Mouse (Mus musculus): ENCODE results near the gene Hbs1l. TPM values are rescaled to one million over a fixed set of nuclear protein-coding genes. Genes with fewer than 3 reads are reported as not detected.

Hbs1l gene
- polyA plus RNA-seq, 1 experiment from 2014 or later, result 88.3 TPM

DNA sequence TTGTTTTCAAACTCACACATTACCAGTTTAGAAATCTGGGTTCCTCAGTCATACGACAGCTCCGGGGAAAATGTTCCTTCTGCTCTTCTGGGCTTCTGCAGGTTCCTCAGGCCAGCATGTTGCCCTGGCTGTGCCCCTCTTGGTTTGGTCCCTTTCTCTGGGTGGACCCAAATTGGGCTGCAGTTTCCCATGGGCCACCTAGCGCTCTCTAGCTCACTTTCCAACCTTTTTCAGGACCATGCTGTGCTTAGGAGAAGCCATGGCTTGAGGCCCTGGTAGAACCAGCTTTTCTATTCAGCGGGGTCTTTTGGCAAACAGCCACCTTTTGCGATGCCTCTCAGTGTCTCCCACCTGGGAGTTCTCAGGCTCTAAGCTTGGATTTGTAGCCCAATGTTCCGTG is 76.5 kb downstream of the Hbs1l start:
- no peak for ATAC-seq (replicated peaks; ENCODE audit: low FRiP score, low TSS enrichment, low read depth)
- 90% methylated on average over 6 of the region's 6 CpGs for WGBS

DNA sequence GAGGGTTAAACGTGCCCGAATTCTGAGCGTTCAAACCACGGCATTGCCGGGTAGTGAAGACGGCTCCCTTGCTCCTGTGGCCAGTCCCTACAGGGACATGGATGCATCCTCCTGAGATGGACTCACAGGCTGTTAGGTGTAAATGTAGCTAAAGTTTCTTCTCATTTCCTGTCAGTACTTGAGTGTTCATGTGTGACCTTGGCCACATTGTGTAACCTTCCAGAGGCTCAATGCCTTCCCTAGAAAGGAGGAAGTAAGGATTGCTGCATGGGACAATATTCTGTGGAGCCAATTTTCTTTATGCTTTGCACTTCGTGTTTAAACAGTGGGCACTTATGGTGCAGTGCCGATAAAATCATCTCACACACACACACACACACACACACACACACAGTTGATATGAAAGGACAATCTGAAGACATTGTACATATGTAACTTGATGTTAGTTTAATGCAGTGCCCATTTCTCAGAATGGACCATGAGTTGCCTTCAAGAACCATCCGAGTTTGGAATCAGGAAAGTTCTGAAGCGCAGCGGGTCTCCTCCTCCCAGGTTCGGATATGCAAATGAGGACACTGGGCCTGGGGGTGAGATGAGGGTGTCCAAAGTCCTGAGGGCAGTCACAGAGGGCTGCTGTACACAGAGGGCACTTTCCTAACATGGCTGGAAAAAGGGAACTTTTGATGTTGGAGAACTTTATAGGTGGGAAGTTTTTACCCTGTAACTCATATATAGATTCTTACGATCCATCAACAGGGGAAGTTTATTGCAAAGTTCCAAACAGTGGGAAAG is 81.1 kb downstream of the Hbs1l start, which contains the start of gene Aldh8a1:
Aldh8a1 (plus strand) TSS at position 610 of the 792 bp plus-strand sequence.
- Histone ChIP-seq H3K27ac (ENCODE audit: low read depth) (no peak within 1 kb of the TSS), H3K27me3 (replicated peaks; ENCODE audit: control insufficient read depth, insufficient read depth, low read length) (no peaks in the 10 kb centered on the region), H3K9ac (ENCODE audit: low read length) (no peak within 1 kb of the TSS), H3K9me3 (ENCODE audit: control insufficient read depth, low read length) (no peaks in the 10 kb centered on the region), H3K36me3 (ENCODE audit: control insufficient read depth, insufficient read depth, low read length) (no peaks in the 10 kb centered on the region), H3K4me2 (ENCODE audit: low read length) (no peak within 1 kb of the TSS), H3K4me3 (ENCODE audit: low read depth, low read length) (no peak within 1 kb of the TSS), H3K4me1 (replicated peaks; ENCODE audit: control insufficient read depth, insufficient read depth, low read length) (no peaks in the 10 kb centered on the region)
- ATAC-seq (replicated peaks; ENCODE audit: low FRiP score, low TSS enrichment, low read depth) (no peak), DNase-seq (ENCODE audit: low spot score) (no peak)
- WGBS, result 84% methylated on average over 13 of the region's 13 CpGs

More for the DNA sequence above, 76.5 kb downstream of the Hbs1l start:
- Histone ChIP-seq H3K9ac (ENCODE audit: low read length) (no peak overlapping the region), H3K4me3 (ENCODE audit: low read depth, low read length) (no peak overlapping the region), H3K9me3 (ENCODE audit: control insufficient read depth, low read length) (no peaks in the 10 kb centered on the region), H3K36me3 (ENCODE audit: control insufficient read depth, insufficient read depth, low read length) (peaks cover 25% of the 10 kb centered on the region), H3K4me2 (ENCODE audit: low read length) (no peak overlapping the region), H3K4me1 (replicated peaks; ENCODE audit: control insufficient read depth, insufficient read depth, low read length) (no peaks in the 10 kb centered on the region), H3K27ac (ENCODE audit: low read depth) (no peak overlapping the region), H3K27me3 (replicated peaks; ENCODE audit: control insufficient read depth, insufficient read depth, low read length) (no peaks in the 10 kb centered on the region)
- DNase-seq (ENCODE audit: low spot score), result no peak

DNA sequence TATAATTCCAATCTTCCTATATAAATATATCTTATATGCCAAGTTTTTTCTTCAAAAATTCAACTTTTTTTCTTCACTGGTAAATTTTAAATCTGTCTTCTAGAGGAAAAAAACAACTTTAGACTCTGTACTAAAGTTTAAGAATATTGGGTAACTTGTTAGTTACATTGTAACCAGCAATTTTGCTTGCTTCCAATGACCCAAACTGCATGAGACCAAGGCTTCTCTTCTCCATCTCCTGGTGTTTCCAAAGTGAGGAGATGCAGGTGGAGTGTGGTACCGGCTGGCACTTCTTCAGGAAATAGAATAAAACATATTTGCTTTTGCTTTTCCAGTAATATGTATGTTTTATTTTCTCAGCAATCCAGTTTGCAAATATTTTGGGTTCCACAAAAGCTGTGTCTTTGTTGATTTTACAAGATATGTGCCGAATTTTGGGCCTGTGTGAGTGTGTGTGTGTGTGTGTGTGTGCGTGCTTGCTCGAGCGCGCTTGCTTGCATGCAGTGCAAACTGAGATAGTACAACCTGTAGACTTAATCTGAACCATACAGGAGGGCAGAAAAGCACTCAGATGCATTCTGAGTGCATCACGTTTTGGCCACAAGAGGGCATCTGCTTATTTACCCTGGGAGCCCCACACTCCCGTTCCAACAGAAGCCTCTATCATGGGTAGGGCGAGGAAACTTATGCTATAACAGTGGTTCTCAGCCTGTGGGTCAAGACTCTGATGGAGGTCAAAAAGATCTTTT is 82.6 kb downstream of the Hbs1l start:
- ATAC-seq (replicated peaks; ENCODE audit: low FRiP score, low TSS enrichment, low read depth) (no peak), DNase-seq (ENCODE audit: low spot score) (no peak)
- H3K4me2 ChIP-seq (ENCODE audit: low read length), result no peak overlapping the region
- no peaks in the 10 kb centered on the region for H3K9me3 ChIP-seq (ENCODE audit: control insufficient read depth, low read length)
- no peak overlapping the region for H3K9ac ChIP-seq (ENCODE audit: low read length)
- H3K27me3 ChIP-seq (replicated peaks; ENCODE audit: control insufficient read depth, insufficient read depth, low read length), result no peaks in the 10 kb centered on the region
- H3K36me3 ChIP-seq (ENCODE audit: control insufficient read depth, insufficient read depth, low read length), result no peaks in the 10 kb centered on the region
- H3K27ac ChIP-seq (ENCODE audit: low read depth), result no peak overlapping the region
- H3K4me1 ChIP-seq (replicated peaks; ENCODE audit: control insufficient read depth, insufficient read depth, low read length), result no peaks in the 10 kb centered on the region
- no peak overlapping the region for H3K4me3 ChIP-seq (ENCODE audit: low read depth, low read length)
- 71% methylated on average over 9 of the region's 9 CpGs for WGBS

DNA sequence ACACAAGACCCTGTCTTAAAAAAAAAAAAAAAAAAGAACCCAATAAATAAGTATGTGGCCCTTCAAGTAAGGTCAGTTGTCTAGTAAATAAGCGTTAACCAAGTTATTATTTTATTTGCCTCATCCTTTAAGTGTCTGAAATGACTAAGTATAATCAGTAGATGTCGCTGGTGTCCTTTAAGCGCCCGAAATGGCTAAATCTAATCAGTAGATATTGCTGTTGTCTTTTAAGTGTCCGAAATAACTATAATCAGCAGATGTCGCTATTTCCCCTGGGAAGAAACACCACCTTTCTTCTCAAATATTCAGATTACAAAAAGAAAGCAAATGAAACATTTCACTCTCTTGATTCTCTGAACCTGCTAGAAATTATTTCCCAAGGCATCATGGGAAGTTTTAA is 87.1 kb downstream of the Hbs1l start:
- ATAC-seq (replicated peaks; ENCODE audit: low FRiP score, low TSS enrichment, low read depth), result no peak
- WGBS, result 17% methylated on average over 6 of the region's 6 CpGs
- Histone ChIP-seq H3K27me3 (replicated peaks; ENCODE audit: control insufficient read depth, insufficient read depth, low read length) (no peaks in the 10 kb centered on the region), H3K4me3 (ENCODE audit: low read depth, low read length) (no peak overlapping the region), H3K9ac (ENCODE audit: low read length) (no peak overlapping the region), H3K9me3 (ENCODE audit: control insufficient read depth, low read length) (no peaks in the 10 kb centered on the region), H3K36me3 (ENCODE audit: control insufficient read depth, insufficient read depth, low read length) (no peaks in the 10 kb centered on the region), H3K27ac (ENCODE audit: low read depth) (no peak overlapping the region), H3K4me1 (replicated peaks; ENCODE audit: control insufficient read depth, insufficient read depth, low read length) (no peaks in the 10 kb centered on the region), H3K4me2 (ENCODE audit: low read length) (no peak overlapping the region)
- DNase-seq (ENCODE audit: low spot score), result no peak

DNA sequence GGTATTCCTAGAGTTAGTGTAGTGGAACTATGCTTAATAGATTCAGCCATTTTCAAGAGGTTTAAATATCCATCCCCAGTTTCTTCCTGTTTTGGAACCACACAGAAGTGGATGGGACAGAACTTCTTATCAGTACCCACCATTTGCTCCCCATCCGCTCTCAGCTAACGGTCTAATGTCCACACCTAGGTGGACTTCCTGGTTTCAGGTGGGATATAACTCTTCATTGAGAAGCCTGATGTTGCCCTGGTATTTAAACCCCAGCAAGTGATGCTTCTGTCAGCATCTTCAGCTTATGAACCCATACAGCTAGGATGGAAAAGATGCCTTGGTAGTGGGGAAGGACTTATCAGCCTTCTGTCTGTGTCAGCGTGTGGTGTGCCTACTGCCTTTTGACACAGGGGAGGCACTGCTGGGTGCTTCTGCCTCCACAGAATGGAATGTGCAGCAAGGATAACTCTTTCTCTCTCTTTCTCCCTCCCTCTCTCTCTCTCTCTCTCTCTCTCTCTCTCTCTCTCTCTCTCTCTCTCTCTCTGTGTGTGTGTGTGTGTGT is 89.4 kb downstream of the Hbs1l start:
- Histone ChIP-seq H3K4me2 (ENCODE audit: low read length) (no peak overlapping the region), H3K9me3 (ENCODE audit: control insufficient read depth, low read length) (no peaks in the 10 kb centered on the region), H3K9ac (ENCODE audit: low read length) (no peak overlapping the region), H3K27ac (ENCODE audit: low read depth) (no peak overlapping the region), H3K4me3 (ENCODE audit: low read depth, low read length) (no peak overlapping the region), H3K27me3 (replicated peaks; ENCODE audit: control insufficient read depth, insufficient read depth, low read length) (no peaks in the 10 kb centered on the region), H3K4me1 (replicated peaks; ENCODE audit: control insufficient read depth, insufficient read depth, low read length) (no peaks in the 10 kb centered on the region), H3K36me3 (ENCODE audit: control insufficient read depth, insufficient read depth, low read length) (no peaks in the 10 kb centered on the region)
- ATAC-seq (replicated peaks; ENCODE audit: low FRiP score, low TSS enrichment, low read depth), result no peak
- WGBS, result 80% methylated on average over 3 of the region's 3 CpGs
- DNase-seq (ENCODE audit: low spot score), result no peak

DNA sequence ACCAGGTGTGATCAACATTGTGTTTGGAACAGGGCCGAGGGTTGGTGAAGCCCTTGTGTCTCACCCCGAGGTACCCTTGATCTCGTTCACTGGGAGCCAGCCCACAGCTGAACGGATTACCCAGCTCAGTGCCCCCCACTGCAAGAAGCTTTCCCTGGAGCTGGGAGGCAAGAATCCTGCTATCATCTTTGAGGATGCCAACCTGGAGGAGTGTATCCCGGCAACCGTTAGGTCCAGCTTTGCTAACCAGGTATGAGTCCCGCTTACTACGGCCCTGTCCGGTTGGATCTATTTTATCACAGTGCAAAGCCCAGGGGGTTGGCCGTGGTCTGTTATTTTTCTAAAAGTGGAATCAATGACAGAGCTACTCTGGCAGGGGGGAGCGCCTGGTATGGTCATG is 93.3 kb downstream of the Hbs1l start:
- no peak for ATAC-seq (replicated peaks; ENCODE audit: low FRiP score, low TSS enrichment, low read depth)
- no peak overlapping the region for H3K27ac ChIP-seq (ENCODE audit: low read depth)

DNA sequence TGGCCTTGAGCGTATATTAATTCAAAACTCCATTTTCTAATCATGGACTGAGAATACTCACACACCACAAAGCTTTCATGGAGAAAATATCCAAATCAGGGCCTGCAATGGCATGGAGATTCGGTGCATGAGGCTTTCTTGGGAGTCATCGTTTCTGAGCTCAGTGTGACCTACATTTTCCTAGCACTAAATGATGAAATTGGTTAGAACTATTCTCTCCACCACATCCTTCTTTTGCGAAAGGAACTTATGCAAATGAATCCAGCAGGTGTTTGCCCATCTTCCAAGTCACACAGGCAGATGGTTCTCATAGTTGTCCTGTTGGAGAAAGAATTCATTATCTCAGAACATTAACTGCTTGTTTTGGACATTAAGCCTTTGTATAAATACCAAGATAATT is 94.7 kb downstream of the Hbs1l start:
- no peak for ATAC-seq (replicated peaks; ENCODE audit: low FRiP score, low TSS enrichment, low read depth)
- Histone ChIP-seq H3K9me3 (ENCODE audit: control insufficient read depth, low read length) (no peaks in the 10 kb centered on the region), H3K36me3 (ENCODE audit: control insufficient read depth, insufficient read depth, low read length) (no peaks in the 10 kb centered on the region), H3K27ac (ENCODE audit: low read depth) (no peak overlapping the region), H3K4me3 (ENCODE audit: low read depth, low read length) (no peak overlapping the region), H3K27me3 (replicated peaks; ENCODE audit: control insufficient read depth, insufficient read depth, low read length) (no peaks in the 10 kb centered on the region), H3K4me2 (ENCODE audit: low read length) (no peak overlapping the region), H3K9ac (ENCODE audit: low read length) (no peak overlapping the region), H3K4me1 (replicated peaks; ENCODE audit: control insufficient read depth, insufficient read depth, low read length) (no peaks in the 10 kb centered on the region)
- no peak for DNase-seq (ENCODE audit: low spot score)
- WGBS, result 82% methylated on average over 4 of the region's 4 CpGs

More for the DNA sequence above, 93.3 kb downstream of the Hbs1l start:
- Histone ChIP-seq H3K27me3 (replicated peaks; ENCODE audit: control insufficient read depth, insufficient read depth, low read length) (no peaks in the 10 kb centered on the region), H3K36me3 (ENCODE audit: control insufficient read depth, insufficient read depth, low read length) (no peaks in the 10 kb centered on the region), H3K4me1 (replicated peaks; ENCODE audit: control insufficient read depth, insufficient read depth, low read length) (no peaks in the 10 kb centered on the region), H3K4me2 (ENCODE audit: low read length) (no peak overlapping the region), H3K4me3 (ENCODE audit: low read depth, low read length) (no peak overlapping the region), H3K9ac (ENCODE audit: low read length) (no peak overlapping the region), H3K9me3 (ENCODE audit: control insufficient read depth, low read length) (no peaks in the 10 kb centered on the region)
- no peak for DNase-seq (ENCODE audit: low spot score)
- WGBS, result 85% methylated on average over 11 of the region's 11 CpGs

DNA sequence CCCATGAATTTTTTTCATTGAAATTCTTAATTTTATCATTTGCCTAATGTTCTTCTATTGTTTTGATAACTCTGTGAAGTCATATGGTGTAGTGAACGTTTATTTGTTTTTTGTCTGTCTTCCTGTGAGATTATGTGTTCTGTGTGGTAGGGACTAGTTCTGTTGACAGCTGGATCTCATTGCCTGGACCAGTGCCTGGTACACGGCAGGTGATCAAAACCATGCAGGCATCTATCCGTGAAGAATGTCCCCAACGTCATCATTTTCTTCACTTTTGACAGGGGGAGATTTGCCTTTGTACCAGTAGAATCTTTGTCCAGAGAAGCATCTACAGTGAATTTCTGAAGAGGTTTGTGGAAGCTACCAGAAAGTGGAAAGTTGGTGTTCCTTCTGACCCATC is 95.5 kb downstream of the Hbs1l start:
- H3K9me3 ChIP-seq (ENCODE audit: control insufficient read depth, low read length), result no peaks in the 10 kb centered on the region
- no peak overlapping the region for H3K27ac ChIP-seq (ENCODE audit: low read depth)
- H3K4me3 ChIP-seq (ENCODE audit: low read depth, low read length), result no peak overlapping the region
- no peaks in the 10 kb centered on the region for H3K4me1 ChIP-seq (replicated peaks; ENCODE audit: control insufficient read depth, insufficient read depth, low read length)
- ATAC-seq (replicated peaks; ENCODE audit: low FRiP score, low TSS enrichment, low read depth) (no peak), DNase-seq (ENCODE audit: low spot score) (no peak)
- 78% methylated on average over 4 of the region's 4 CpGs for WGBS
- no peaks in the 10 kb centered on the region for H3K27me3 ChIP-seq (replicated peaks; ENCODE audit: control insufficient read depth, insufficient read depth, low read length)
- H3K36me3 ChIP-seq (ENCODE audit: control insufficient read depth, insufficient read depth, low read length), result no peaks in the 10 kb centered on the region
- H3K4me2 ChIP-seq (ENCODE audit: low read length), result no peak overlapping the region
- H3K9ac ChIP-seq (ENCODE audit: low read length), result no peak overlapping the region
